Mouse (Mus musculus) bone marrow macrophage, adult 2 months (primary cell): ENCODE measurements around the gene Atraid.

Source experiments
- CTCF ChIP-seq: IDR thresholded peaks from 2 replicates; pipeline ENCODE4 v1.5.1; 2012; ENCODE audit warnings: low read depth, mild to moderate bottlenecking, low read length, moderate library complexity
- POLR2A ChIP-seq: IDR thresholded peaks from 2 replicates; pipeline ENCODE4 v1.6.1; 2012; ENCODE audit warnings: mild to moderate bottlenecking, low read depth, low read length, borderline replicate concordance

DNA sequence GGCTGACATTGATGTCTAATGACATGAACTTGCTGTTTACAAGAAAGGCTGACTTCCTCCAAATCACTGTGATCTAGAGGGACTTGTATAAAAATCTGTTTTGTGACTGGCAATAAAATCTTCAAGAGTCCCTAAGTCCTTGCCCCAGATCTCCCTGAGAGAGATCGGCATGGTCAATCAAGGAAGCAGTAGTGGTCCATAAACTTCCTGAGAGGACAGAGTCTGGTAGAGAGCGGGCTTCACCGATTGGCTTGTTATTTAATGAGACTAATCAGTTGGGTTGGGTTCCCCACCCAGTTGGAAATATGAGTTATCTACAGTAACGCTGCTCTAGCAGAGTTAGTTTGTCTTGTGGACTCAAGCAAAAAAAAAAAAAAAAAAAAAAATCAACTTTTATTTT is 17.2 kb upstream of the Atraid start:
- TF ChIP-seq POLR2A (no peak), CTCF (no peak)
